Mouse (Mus musculus) adrenal gland, postnatal 4 days (tissue): Measurements from ENCODE around the gene Mmp24. TPM values are rescaled to one million over a fixed set of nuclear protein-coding genes. Genes with fewer than 3 reads are reported as not detected.
A peak's percentile ranks its signal among the peaks of the same experiment; 100 is the strongest.

Source experiments
- DNase-seq, 2 experiments: peaks; one replicate each; pipeline ENCODE4 v3.0.0; 2021 to 2022; ENCODE audit warnings: low spot score in 2 of 2, mixed read lengths in 2 of 2
- total RNA-seq, 2 experiments: library from RNA; stranded (reverse); gene quantifications; 2 replicates each; pipeline ENCODE4 v1.2.3; 2021

Gene Mmp24
- total RNA-seq, 2 experiments from 2014 or later: 5.3 to 6.9 TPM

GRCm38 (mm10) chr2:155774261-155774926 is 748 bp upstream of the Mmp24 start:
- no peak for DNase-seq

- peak; percentile 31 to 55 for DNase-seq
Measured at GRCm38 (mm10) chr2:155775685-155776263, 632 bp downstream of the Mmp24 start.

- DNase-seq: no peak
Measured at GRCm38 (mm10) chr2:155776824-155777687, 1.9 kb downstream of the Mmp24 start.

GRCm38 (mm10) chr2:155777688-155777985 is 2.5 kb downstream of the Mmp24 start:
- no peak for DNase-seq

- DNase-seq: no peak
Measured at GRCm38 (mm10) chr2:155778004-155778403, 2.9 kb downstream of the Mmp24 start.

- DNase-seq: no peak
Measured at GRCm38 (mm10) chr2:155779066-155779465, 3.9 kb downstream of the Mmp24 start.

- no peak for DNase-seq
Measured at GRCm38 (mm10) chr2:155779506-155779905, 4.4 kb downstream of the Mmp24 start.

- DNase-seq: no peak
Measured at GRCm38 (mm10) chr2:155784534-155784933, 9.4 kb downstream of the Mmp24 start.

GRCm38 (mm10) chr2:155786905-155787304 is 11.8 kb downstream of the Mmp24 start:
- DNase-seq: no peak

GRCm38 (mm10) chr2:155787949-155788931 is 13.1 kb downstream of the Mmp24 start:
- DNase-seq: no peak

GRCm38 (mm10) chr2:155792899-155793298 is 17.8 kb downstream of the Mmp24 start:
- no peak for DNase-seq

- no peak for DNase-seq
Measured at GRCm38 (mm10) chr2:155794674-155795445, 19.7 kb downstream of the Mmp24 start.

- no peak for DNase-seq
Measured at GRCm38 (mm10) chr2:155798613-155799012, 23.5 kb downstream of the Mmp24 start.

GRCm38 (mm10) chr2:155802761-155803160 is 27.6 kb downstream of the Mmp24 start:
- DNase-seq: no peak

GRCm38 (mm10) chr2:155804053-155804452 is 28.9 kb downstream of the Mmp24 start:
- no peak for DNase-seq

GRCm38 (mm10) chr2:155805231-155805924 is 30.2 kb downstream of the Mmp24 start:
- peak in 1 of 2 experiments; percentile 54 for DNase-seq

- DNase-seq: no peak
Measured at GRCm38 (mm10) chr2:155805925-155806255, 30.7 kb downstream of the Mmp24 start.

- DNase-seq: peak in 1 of 2 experiments; percentile 49
Measured at GRCm38 (mm10) chr2:155806548-155806947, 31.4 kb downstream of the Mmp24 start.

GRCm38 (mm10) chr2:155807408-155807807 is 32.3 kb downstream of the Mmp24 start:
- DNase-seq: no peak

GRCm38 (mm10) chr2:155809620-155810019 is 34.5 kb downstream of the Mmp24 start:
- no peak for DNase-seq
